Mouse (Mus musculus) stomach, adult 2 months (tissue): ENCODE results near the gene Lcp2. TPM values are rescaled to one million over a fixed set of nuclear protein-coding genes. Genes with fewer than 3 reads are reported as not detected.

Source experiments
- polyA plus RNA-seq: library from polyadenylated mRNA; depleted of rRNA; stranded (reverse); fragments of >200 nt; gene quantifications from 2 replicates; pipeline ENCODE4 v1.2.3, GENCODE M21; 2012; rRNA removed

Lcp2 gene
- 0.52 and 0.85 TPM in 2 replicates for polyA plus RNA-seq

DNA sequence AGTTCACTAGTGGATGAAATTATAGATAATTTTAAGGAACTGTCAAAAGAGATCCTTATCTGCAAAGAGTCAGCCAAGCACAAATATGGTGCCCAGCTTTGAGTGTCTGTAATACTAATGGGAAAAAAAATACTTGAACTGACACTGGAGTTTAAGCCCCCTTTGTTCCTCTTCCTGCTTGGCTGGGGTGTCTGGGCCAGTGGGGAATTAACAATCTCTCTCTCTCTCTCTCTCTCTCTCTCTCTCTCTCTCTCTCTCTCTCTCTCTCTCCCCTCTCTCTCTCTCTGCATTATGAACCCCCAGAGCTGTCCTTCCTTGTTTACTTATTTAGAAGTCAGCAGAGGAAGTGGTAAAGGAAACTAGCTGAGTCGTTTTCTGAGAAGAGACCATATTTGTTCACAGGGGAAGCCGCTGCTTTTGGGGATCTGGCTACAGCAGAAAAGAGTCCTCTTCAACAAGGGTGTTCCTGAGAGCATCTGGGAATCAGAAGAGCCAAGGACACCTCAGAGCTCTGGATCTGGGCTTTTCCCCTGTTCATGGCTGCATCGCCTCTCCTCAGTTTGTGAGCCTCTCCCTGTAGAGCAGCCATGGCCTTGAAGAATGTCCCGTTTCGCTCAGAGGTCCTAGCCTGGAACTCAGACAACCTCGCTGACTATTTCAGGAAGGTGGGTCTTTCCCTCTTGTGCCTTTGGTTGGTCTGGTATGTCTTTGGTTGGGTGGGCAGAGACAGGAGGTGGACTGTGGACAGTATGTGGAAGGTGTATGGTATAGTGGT, at the start of gene Lcp2:
TSS of gene Lcp2 (plus strand) at position 154 of the 775 bp plus-strand sequence.

DNA sequence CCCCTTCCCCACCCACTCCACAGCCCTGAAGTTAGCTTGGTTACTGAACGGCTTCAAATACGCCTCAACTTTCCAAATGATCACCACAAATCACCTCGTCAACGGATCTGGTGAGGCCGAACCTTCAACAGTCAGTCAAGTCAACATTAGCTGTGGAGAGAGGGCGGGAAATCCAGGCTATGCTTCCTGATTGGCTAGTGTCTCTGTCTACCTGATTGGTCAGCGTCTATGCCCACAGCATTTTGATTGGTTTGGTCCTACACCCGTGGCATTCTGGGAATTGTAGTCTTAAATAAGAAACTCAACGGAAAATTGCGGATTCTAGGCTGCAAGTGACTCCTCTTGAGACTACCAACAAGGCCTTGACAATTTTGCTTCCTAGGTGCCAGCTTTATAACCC, 51.7 kb downstream of the Lcp2 start, which contains the start of gene 4930469K13Rik:
TSS of gene 4930469K13Rik (minus strand) at position 133 of the 400 bp plus-strand sequence.

Other genes starting within 250 kb of the Lcp2 start
- 3.5 and 4.6 TPM in 2 replicates for gene Kcnmb1, start 83.9 kb upstream of the Lcp2 start, polyA plus RNA-seq
- gene Kcnip1, start 53.8 kb upstream of the Lcp2 start, polyA plus RNA-seq, result 0.56 and 0.80 TPM in 2 replicates
- gene 4930469K13Rik, start 51.6 kb downstream of the Lcp2 start, polyA plus RNA-seq, result not detected in 2 replicates
- not detected in 2 replicates for gene Foxi1, start 161.2 kb downstream of the Lcp2 start, polyA plus RNA-seq